Mouse (Mus musculus): ENCODE measurements around the gene Sema3a.

DNA sequence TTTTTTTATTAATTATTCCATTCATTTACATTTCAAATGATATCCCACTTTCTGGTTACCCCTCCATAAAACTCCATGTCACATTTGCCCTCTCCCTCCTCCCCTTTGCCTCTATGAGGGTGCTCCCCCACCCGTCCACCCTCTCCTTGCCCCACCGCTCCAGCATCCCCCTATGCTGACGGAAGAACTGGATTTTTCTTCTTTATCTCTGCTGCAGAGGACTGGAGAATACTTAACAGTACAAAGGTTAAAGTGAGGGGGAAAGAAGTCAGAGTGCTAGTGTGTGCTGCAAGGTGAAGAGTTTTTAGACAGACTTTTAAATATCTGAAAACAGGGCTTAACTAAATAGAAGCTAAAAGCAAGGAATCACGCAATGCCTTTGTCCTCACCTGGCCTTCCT lies 391.8 kb downstream of the Sema3a start:
- TF ChIP-seq GATA1 (IDR thresholded peaks at IDR 0.05; ENCODE audit: low read length) (no peak), TAL1 (IDR thresholded peaks at IDR 0.05; ENCODE audit: low read length) (no peak)
